Mouse (Mus musculus) brain, embryonic 14.5 days (tissue): ENCODE measurements around the gene Capn15.

Source experiments
- CTCF ChIP-seq: fragments of 200-500 bp; IDR thresholded peaks from 2 replicates; pipeline ENCODE4 v1.5.1; 2012; ENCODE audit warnings: inconsistent platforms, mild to moderate bottlenecking, moderate library complexity, borderline replicate concordance; ENCODE audit not compliant: insufficient read depth, insufficient read length; ENCODE audit errors: extremely low read depth
- POLR2A ChIP-seq: fragments of 200-500 bp; IDR thresholded peaks from 2 replicates; pipeline ENCODE4 v1.6.1; 2012; ENCODE audit warnings: mild to moderate bottlenecking, inconsistent platforms, borderline replicate concordance; ENCODE audit not compliant: poor library complexity, insufficient read depth, insufficient read length, severe bottlenecking; ENCODE audit errors: extremely low read depth

GRCm38 (mm10) chr17:26031583-26031982, 46.0 kb upstream of the Capn15 start:
- TF ChIP-seq POLR2A (no peak), CTCF (no peak)
